Mouse (Mus musculus): ENCODE data around the gene Slc46a2. TPM values are rescaled to one million over a fixed set of nuclear protein-coding genes. Genes with fewer than 3 reads are reported as not detected.

Gene Slc46a2
- polyA plus RNA-seq, 1 experiment from 2014 or later, result not detected

DNA sequence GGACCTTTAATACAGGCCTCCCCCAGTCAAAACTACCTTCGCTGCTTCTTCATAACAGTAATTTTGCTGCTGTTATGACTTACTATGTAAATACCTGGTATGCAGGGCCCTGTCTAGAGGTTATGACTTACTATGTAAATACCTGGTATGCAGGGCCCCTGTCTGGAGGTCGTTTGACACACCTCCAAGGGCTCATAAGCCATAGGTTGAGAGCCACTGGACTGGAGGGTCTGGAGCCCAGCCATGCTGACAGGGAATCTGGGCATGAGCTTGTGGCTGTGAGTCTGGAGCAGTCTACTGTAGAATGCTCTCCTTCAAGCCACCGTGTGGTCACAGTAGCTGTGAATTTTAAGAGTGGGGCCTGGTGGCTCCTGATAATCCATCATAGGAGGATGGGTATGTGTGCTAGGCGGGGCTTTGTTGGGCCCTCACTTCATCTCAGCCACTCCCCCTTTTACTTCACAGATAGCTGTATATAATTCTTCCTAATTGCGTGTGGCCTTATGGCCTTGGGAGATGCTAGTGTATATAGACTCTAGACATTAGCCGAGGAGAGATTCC lies 30.6 kb downstream of the Slc46a2 start:
- DNase-seq (ENCODE audit: low spot score) (no peak), ATAC-seq (ENCODE audit: insufficient number of reproducible peaks, low FRiP score, low TSS enrichment, low read depth) (no peak)
- Histone ChIP-seq H3K4me1 (ENCODE audit: control insufficient read depth, insufficient read depth, low read length) (no peaks in the 10 kb centered on the region), H3K27me3 (ENCODE audit: control insufficient read depth, insufficient read depth, low read length) (no peaks in the 10 kb centered on the region), H3K9ac (ENCODE audit: low read length) (no peak overlapping the region), H3K27ac (replicated peaks; ENCODE audit: low read depth, low read length) (no peak overlapping the region), H3K36me3 (ENCODE audit: control insufficient read depth, insufficient read depth, low read length) (peaks cover under 1% of the 10 kb centered on the region; the same call in 1 of the 2 replicates), H3K4me3 (ENCODE audit: low read depth, low read length) (no peak overlapping the region), H3K9me3 (ENCODE audit: control insufficient read depth, low read length) (no peaks in the 10 kb centered on the region), H3K4me2 (ENCODE audit: low read depth, severe bottlenecking) (no peak overlapping the region)
- 88% methylated on average over 6 of the region's 6 CpGs for WGBS

DNA sequence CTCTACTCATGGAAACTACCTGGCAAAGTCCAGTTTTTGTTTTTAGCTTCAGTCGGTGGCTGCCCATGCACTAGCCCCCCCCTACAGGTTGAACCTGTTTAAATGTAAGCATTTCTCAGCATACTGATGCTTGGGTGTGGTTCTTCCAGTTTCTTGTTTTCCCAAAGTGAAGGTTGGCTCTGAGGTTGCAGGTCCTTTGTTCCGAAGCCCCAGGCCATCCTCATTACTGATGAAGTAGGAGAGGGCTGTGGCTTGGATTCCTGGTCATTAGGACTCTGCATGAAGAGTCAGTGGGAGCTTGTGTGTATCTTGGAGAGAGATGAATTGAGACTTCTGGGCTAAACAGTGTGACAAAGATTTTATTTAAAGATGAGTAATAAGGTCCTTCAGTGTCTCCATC lies 33.6 kb downstream of the Slc46a2 start:
- H3K36me3 ChIP-seq (ENCODE audit: control insufficient read depth, insufficient read depth, low read length), result peaks cover 2% of the 10 kb centered on the region; the same call in 1 of the 2 replicates
- H3K9ac ChIP-seq (ENCODE audit: low read length), result no peak overlapping the region
- ATAC-seq (ENCODE audit: insufficient number of reproducible peaks, low FRiP score, low TSS enrichment, low read depth) (no peak), DNase-seq (ENCODE audit: low spot score) (no peak)
- no peak overlapping the region for H3K4me2 ChIP-seq (ENCODE audit: low read depth, severe bottlenecking)
- WGBS, result 82% methylated on average over 2 of the region's 2 CpGs
- H3K4me1 ChIP-seq (ENCODE audit: control insufficient read depth, insufficient read depth, low read length), result no peaks in the 10 kb centered on the region
- H3K9me3 ChIP-seq (ENCODE audit: control insufficient read depth, low read length), result no peaks in the 10 kb centered on the region
- no peaks in the 10 kb centered on the region for H3K27me3 ChIP-seq (ENCODE audit: control insufficient read depth, insufficient read depth, low read length)
- H3K27ac ChIP-seq (replicated peaks; ENCODE audit: low read depth, low read length), result no peak overlapping the region
- no peak overlapping the region for H3K4me3 ChIP-seq (ENCODE audit: low read depth, low read length)

DNA sequence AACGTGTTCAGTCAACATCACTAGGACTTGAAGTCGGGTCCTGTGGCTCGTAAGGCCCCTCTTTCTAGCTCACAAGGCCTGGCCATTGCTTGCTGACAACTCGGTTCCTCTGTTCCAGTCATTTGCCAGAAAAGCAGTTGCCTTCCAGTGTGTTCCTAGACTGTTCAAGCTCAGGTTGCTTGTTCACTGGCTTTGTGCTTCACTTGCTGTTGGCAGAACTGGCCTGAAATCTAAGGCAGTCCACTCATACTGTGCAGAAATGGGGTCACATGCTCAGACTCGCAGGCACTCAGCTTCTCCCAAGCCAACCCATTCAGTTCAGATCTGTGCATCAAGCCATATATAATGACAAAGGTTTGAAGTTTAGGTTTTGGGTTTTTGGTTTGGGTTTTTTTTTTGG lies 34.1 kb downstream of the Slc46a2 start:
- ATAC-seq (ENCODE audit: insufficient number of reproducible peaks, low FRiP score, low TSS enrichment, low read depth) (no peak), DNase-seq (ENCODE audit: low spot score) (no peak)
- Histone ChIP-seq H3K4me1 (ENCODE audit: control insufficient read depth, insufficient read depth, low read length) (no peaks in the 10 kb centered on the region), H3K36me3 (ENCODE audit: control insufficient read depth, insufficient read depth, low read length) (peaks cover 2% of the 10 kb centered on the region; the same call in 1 of the 2 replicates), H3K4me3 (ENCODE audit: low read depth, low read length) (no peak overlapping the region), H3K9me3 (ENCODE audit: control insufficient read depth, low read length) (no peaks in the 10 kb centered on the region), H3K4me2 (ENCODE audit: low read depth, severe bottlenecking) (no peak overlapping the region), H3K9ac (ENCODE audit: low read length) (no peak overlapping the region), H3K27ac (replicated peaks; ENCODE audit: low read depth, low read length) (no peak overlapping the region), H3K27me3 (ENCODE audit: control insufficient read depth, insufficient read depth, low read length) (no peaks in the 10 kb centered on the region)
- 92% methylated on average over 5 of the region's 5 CpGs for WGBS

DNA sequence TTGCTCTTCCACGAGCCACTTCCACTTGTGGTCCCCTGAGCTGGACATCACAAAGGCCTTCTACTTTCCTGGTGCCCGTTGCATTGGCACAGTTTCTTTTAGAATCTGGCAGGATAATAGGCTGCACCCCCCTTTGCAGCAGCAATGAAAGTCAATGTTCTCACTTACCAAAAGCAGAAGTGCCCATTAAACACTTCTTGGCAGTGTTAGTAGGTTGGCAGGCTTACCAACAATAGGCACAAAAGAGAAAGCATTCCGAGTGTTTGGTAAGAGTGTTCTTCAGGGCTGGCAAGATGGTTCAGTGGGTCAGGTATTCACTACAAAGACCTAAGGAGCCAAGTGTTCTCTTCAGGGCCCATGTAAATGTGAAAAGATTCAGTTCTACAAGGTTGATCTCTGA lies 35.4 kb downstream of the Slc46a2 start:
- Histone ChIP-seq H3K9ac (ENCODE audit: low read length) (no peak overlapping the region), H3K4me1 (ENCODE audit: control insufficient read depth, insufficient read depth, low read length) (no peaks in the 10 kb centered on the region), H3K4me2 (ENCODE audit: low read depth, severe bottlenecking) (no peak overlapping the region), H3K4me3 (ENCODE audit: low read depth, low read length) (no peak overlapping the region), H3K27ac (replicated peaks; ENCODE audit: low read depth, low read length) (no peak overlapping the region), H3K9me3 (ENCODE audit: control insufficient read depth, low read length) (no peaks in the 10 kb centered on the region), H3K27me3 (ENCODE audit: control insufficient read depth, insufficient read depth, low read length) (no peaks in the 10 kb centered on the region), H3K36me3 (ENCODE audit: control insufficient read depth, insufficient read depth, low read length) (peaks cover 2% of the 10 kb centered on the region; the same call in 1 of the 2 replicates)
- 91% methylated on average over 3 of the region's 3 CpGs for WGBS
- no peak for DNase-seq (ENCODE audit: low spot score)
- ATAC-seq (ENCODE audit: insufficient number of reproducible peaks, low FRiP score, low TSS enrichment, low read depth), result no peak

DNA sequence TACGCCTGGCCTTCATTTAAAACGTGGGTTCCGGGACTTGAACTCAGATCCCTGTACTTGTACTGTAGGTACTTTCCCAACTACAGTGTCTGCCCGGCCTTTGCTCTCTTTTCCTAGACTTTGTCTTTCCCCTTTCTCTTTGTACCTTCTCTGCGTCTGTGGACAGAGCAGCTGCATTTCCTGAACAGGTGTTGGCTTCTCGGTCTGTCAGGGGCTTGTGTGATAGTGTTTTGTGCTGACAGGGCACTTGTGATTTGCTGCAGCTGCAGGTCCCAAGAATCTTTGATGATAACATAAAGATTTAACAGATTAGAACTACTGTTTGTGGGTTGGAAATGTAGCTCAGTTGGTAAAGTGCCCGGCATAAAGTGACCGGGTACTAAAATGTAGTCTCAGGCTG lies 36.3 kb downstream of the Slc46a2 start:
- Histone ChIP-seq H3K4me3 (ENCODE audit: low read depth, low read length) (no peak overlapping the region), H3K27me3 (ENCODE audit: control insufficient read depth, insufficient read depth, low read length) (no peaks in the 10 kb centered on the region), H3K4me2 (ENCODE audit: low read depth, severe bottlenecking) (no peak overlapping the region), H3K27ac (replicated peaks; ENCODE audit: low read depth, low read length) (no peak overlapping the region), H3K9me3 (ENCODE audit: control insufficient read depth, low read length) (no peaks in the 10 kb centered on the region), H3K4me1 (ENCODE audit: control insufficient read depth, insufficient read depth, low read length) (no peaks in the 10 kb centered on the region), H3K9ac (ENCODE audit: low read length) (no peak overlapping the region), H3K36me3 (ENCODE audit: control insufficient read depth, insufficient read depth, low read length) (peaks cover 2% of the 10 kb centered on the region; the same call in 1 of the 2 replicates)
- WGBS, result 87% methylated on average over 8 of the region's 8 CpGs
- DNase-seq (ENCODE audit: low spot score) (no peak), ATAC-seq (ENCODE audit: insufficient number of reproducible peaks, low FRiP score, low TSS enrichment, low read depth) (no peak)

DNA sequence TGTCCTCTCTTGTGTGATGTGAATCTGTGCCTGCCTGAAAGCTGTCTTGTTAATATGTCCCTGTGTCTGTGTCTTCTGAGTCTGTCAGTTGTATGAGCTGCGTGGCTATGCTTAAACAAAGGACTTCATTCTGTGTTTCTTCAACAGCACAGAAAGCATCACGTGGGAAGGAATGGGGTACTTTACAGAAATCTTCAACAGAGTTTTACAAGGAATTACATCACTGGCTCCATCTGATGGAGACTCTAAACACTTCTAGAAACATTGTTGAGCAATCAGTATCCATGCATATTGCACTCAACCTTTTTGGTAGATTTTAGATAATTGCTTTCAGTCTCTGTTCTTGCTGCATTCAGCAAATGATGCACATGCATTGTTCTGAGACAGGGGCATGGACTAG lies 37.8 kb downstream of the Slc46a2 start:
- DNase-seq (ENCODE audit: low spot score) (no peak), ATAC-seq (ENCODE audit: insufficient number of reproducible peaks, low FRiP score, low TSS enrichment, low read depth) (no peak)
- no peak overlapping the region for H3K27ac ChIP-seq (replicated peaks; ENCODE audit: low read depth, low read length)
- no peaks in the 10 kb centered on the region for H3K9me3 ChIP-seq (ENCODE audit: control insufficient read depth, low read length)
- H3K4me3 ChIP-seq (ENCODE audit: low read depth, low read length), result no peak overlapping the region
- H3K4me1 ChIP-seq (ENCODE audit: control insufficient read depth, insufficient read depth, low read length), result no peaks in the 10 kb centered on the region
- no peak overlapping the region for H3K9ac ChIP-seq (ENCODE audit: low read length)
- H3K27me3 ChIP-seq (ENCODE audit: control insufficient read depth, insufficient read depth, low read length), result no peaks in the 10 kb centered on the region
- H3K36me3 ChIP-seq (ENCODE audit: control insufficient read depth, insufficient read depth, low read length), result peaks cover 2% of the 10 kb centered on the region; the same call in 1 of the 2 replicates
- 92% methylated on average over 2 of the region's 2 CpGs for WGBS
- H3K4me2 ChIP-seq (ENCODE audit: low read depth, severe bottlenecking), result no peak overlapping the region

DNA sequence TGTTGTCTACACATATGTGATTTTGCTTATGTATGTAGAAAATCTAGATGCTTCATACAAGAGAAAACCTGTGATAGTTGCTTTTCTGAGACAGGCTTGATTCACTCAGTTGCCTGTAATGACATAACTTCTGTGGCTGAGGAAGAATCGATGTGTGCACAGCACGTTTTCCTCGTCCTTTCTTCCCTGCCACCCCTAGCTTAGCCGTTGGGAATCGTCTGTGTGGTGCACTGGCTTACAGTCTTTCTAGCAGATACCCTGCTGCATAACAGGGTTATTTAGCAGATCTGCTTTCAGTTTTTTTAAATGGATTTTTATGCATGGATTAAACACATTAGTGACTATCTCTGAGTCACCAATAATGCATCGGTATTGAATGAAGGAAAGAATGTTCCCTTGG lies 38.3 kb downstream of the Slc46a2 start:
- Histone ChIP-seq H3K4me3 (ENCODE audit: low read depth, low read length) (no peak overlapping the region), H3K27ac (replicated peaks; ENCODE audit: low read depth, low read length) (no peak overlapping the region), H3K27me3 (ENCODE audit: control insufficient read depth, insufficient read depth, low read length) (no peaks in the 10 kb centered on the region), H3K4me1 (ENCODE audit: control insufficient read depth, insufficient read depth, low read length) (no peaks in the 10 kb centered on the region), H3K36me3 (ENCODE audit: control insufficient read depth, insufficient read depth, low read length) (peaks cover 2% of the 10 kb centered on the region; the same call in 1 of the 2 replicates), H3K9me3 (ENCODE audit: control insufficient read depth, low read length) (no peaks in the 10 kb centered on the region), H3K4me2 (ENCODE audit: low read depth, severe bottlenecking) (no peak overlapping the region), H3K9ac (ENCODE audit: low read length) (no peak overlapping the region)
- ATAC-seq (ENCODE audit: insufficient number of reproducible peaks, low FRiP score, low TSS enrichment, low read depth) (no peak), DNase-seq (ENCODE audit: low spot score) (no peak)
- WGBS, result 90% methylated on average over 6 of the region's 6 CpGs

DNA sequence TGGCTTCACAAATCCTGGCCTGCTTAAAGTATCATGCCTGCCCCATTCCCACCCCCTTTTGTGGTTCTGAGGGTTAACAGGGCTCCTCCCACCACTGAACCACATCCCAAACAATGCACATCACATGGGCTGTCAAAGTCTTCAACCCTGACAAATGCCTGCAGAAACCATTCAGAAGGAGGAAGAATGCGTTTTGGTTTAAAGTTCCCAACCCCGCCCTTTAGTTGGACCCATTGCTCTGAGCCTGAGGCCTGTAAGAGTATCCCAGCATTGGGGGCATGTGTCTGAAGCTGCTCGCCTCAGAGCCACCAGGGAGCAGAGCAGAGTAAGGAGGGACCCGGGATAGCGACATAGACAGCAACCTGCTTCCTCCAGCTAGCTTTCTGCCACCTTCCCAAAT lies 41.0 kb downstream of the Slc46a2 start:
- no peaks in the 10 kb centered on the region for H3K36me3 ChIP-seq (ENCODE audit: control insufficient read depth, insufficient read depth, low read length)
- H3K27ac ChIP-seq (replicated peaks; ENCODE audit: low read depth, low read length), result no peak overlapping the region
- no peaks in the 10 kb centered on the region for H3K9me3 ChIP-seq (ENCODE audit: control insufficient read depth, low read length)
- no peak overlapping the region for H3K4me2 ChIP-seq (ENCODE audit: low read depth, severe bottlenecking)
- H3K9ac ChIP-seq (ENCODE audit: low read length), result no peak overlapping the region
- H3K4me3 ChIP-seq (ENCODE audit: low read depth, low read length), result no peak overlapping the region
- no peaks in the 10 kb centered on the region for H3K4me1 ChIP-seq (ENCODE audit: control insufficient read depth, insufficient read depth, low read length)
- H3K27me3 ChIP-seq (ENCODE audit: control insufficient read depth, insufficient read depth, low read length), result no peaks in the 10 kb centered on the region
- WGBS, result 60% methylated on average over 5 of the region's 5 CpGs
- DNase-seq (ENCODE audit: low spot score) (no peak), ATAC-seq (ENCODE audit: insufficient number of reproducible peaks, low FRiP score, low TSS enrichment, low read depth) (no peak)

DNA sequence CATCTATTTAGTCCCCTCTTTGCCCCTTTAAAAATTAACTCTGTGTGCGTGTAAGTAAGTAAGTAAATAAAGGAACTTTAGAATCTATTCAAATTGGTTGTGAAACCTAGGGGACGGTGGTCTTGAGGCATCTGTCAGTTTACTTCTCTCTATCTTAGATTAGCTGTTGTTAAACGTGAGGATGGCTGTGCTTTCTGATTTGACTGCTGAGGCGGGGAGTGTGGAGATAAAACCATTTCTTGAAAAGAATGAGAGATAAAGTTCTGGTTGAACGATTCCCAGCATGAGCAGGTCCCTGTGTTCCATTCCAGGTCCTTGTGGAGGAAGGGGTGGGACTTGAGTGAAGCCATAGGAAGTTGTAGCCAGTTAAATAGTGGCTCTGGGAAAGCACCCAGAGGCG lies 41.6 kb downstream of the Slc46a2 start:
- H3K9me3 ChIP-seq (ENCODE audit: control insufficient read depth, low read length), result no peaks in the 10 kb centered on the region
- no peaks in the 10 kb centered on the region for H3K36me3 ChIP-seq (ENCODE audit: control insufficient read depth, insufficient read depth, low read length)
- ATAC-seq (ENCODE audit: insufficient number of reproducible peaks, low FRiP score, low TSS enrichment, low read depth) (no peak), DNase-seq (ENCODE audit: low spot score) (no peak)
- no peaks in the 10 kb centered on the region for H3K4me1 ChIP-seq (ENCODE audit: control insufficient read depth, insufficient read depth, low read length)
- WGBS, result 84% methylated on average over 6 of the region's 6 CpGs
- H3K9ac ChIP-seq (ENCODE audit: low read length), result no peak overlapping the region
- no peak overlapping the region for H3K4me3 ChIP-seq (ENCODE audit: low read depth, low read length)
- no peak overlapping the region for H3K27ac ChIP-seq (replicated peaks; ENCODE audit: low read depth, low read length)
- no peaks in the 10 kb centered on the region for H3K27me3 ChIP-seq (ENCODE audit: control insufficient read depth, insufficient read depth, low read length)
- H3K4me2 ChIP-seq (ENCODE audit: low read depth, severe bottlenecking), result no peak overlapping the region

All from limb, embryonic 11.5 days (tissue).